Mouse (Mus musculus): ENCODE data around the gene Gm49366. TPM values are rescaled to one million over a fixed set of nuclear protein-coding genes. Genes with fewer than 3 reads are reported as not detected.
"Not testable (repeated sequence)": the region's sequence is repeated elsewhere in the genome, so short reads cannot be mapped to it uniquely, and the experiment has no call there.

Gene Gm49366
- polyA plus RNA-seq, 1 experiment = not detected

DNA sequence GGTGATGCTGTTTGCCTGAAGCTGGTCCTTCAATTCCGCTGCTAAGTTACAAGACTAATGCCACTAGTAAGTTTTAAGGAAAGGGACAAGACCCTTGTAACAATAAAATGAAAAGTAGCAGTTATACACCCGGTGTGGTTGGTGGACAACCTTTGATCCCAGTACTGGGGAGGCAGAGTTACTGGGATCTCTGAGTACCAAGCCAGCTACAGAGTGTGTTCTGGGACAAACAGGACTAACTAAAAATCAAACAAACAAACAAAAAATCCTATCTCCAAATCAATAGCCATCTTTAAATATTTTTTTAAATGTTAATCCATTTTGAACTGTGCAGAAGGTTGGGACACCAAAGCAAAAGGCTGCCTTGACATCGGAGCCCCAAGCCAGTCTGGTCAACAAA lies 28.5 kb upstream of the Gm49366 start:
- whole genome bisulfite sequencing = 67% methylated on average over 3 of the region's 3 CpGs
- H3K4me1 ChIP-seq (ENCODE audit: control insufficient read depth, insufficient read depth, low read length) = peaks cover 12% of the 10 kb centered on the region
- TF ChIP-seq POLR2A (IDR thresholded peaks at IDR 0.05; ENCODE audit: insufficient read depth, low read depth, low read length) (no peak), CTCF (IDR thresholded peaks at IDR 0.05; ENCODE audit: insufficient read depth, low read depth, low read length) (no peak)
- H3K27ac ChIP-seq (ENCODE audit: insufficient read depth, low read depth, low read length) = no peak overlapping the region
- 0 out of 2 replicates have a peak overlapping the region, but pooled peaks have one; percentile 52 for H3K4me3 ChIP-seq (ENCODE audit: insufficient read depth, low read depth, low read length)

DNA sequence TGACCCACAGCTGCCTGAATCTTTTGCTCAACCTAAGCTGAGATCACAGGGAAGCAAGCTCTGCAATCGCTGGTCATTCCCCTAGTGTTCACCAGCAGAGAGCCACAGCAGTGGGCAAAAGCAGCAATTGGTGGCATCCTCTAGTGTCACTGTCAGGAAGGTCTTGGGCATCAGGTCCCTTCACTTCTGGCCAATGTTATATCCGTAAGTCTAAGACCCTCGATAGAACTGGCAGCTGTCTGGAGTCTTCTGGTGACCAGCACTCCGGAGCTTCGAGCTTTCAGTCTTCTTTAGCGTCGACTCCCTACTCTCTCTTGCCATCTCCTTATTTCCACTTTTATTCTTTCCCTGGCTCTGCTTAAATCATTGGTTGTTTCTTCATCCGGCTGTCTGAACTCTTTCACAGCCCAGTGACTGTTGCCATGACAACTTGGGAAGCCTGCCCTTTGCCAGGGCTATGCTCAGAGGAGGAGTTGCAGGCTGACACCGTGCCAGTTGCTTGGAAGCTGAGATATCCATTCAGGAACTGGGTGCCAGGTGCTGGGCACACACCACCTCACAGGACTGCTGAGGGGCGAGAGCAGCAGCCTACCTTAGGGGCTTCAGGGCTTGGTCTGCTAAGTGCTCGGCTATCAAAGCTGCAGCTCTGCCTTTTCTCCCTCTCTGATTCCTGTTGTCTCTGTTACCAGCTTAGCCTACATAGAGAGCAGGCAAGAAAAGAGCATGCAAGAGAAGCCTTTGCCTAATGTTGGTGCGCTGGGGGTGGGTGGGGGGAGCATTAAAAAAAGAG lies 27.3 kb upstream of the Gm49366 start:
- Histone ChIP-seq H3K4me1 (ENCODE audit: control insufficient read depth, insufficient read depth, low read length) (peaks cover 12% of the 10 kb centered on the region), H3K27ac (ENCODE audit: insufficient read depth, low read depth, low read length) (peak overlapping the region; percentile 34), H3K4me3 (ENCODE audit: insufficient read depth, low read depth, low read length) (no peak overlapping the region)
- no peak for TF ChIP-seq POLR2A (IDR thresholded peaks at IDR 0.05; ENCODE audit: insufficient read depth, low read depth, low read length)
- no peak for TF ChIP-seq CTCF (IDR thresholded peaks at IDR 0.05; ENCODE audit: insufficient read depth, low read depth, low read length)
- 10% methylated on average over 12 of the region's 12 CpGs for WGBS

DNA sequence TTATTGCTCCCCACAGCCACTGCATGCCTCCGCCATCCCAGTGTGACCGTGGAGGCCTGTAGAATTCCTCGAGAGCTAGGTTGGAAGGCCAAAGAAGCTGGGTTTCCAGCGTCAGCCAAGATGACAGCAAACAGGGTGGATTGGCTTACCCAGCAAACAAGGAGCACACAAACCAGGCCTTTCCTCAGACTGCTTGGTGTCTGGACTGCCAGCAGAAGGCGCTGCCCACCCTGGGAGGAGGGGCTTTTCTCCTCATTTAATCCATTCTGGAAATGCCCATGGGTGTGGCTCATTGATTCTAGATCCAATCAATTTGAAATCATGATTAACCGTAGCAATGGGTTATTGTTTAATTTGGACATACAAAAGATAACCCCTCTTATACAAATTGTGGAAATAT lies 25.6 kb upstream of the Gm49366 start:
- H3K4me1 ChIP-seq (ENCODE audit: control insufficient read depth, insufficient read depth, low read length) = peaks cover 12% of the 10 kb centered on the region
- H3K4me3 ChIP-seq (ENCODE audit: insufficient read depth, low read depth, low read length) = no peak overlapping the region
- TF ChIP-seq POLR2A (IDR thresholded peaks at IDR 0.05; ENCODE audit: insufficient read depth, low read depth, low read length) (no peak), CTCF (IDR thresholded peaks at IDR 0.05; ENCODE audit: insufficient read depth, low read depth, low read length) (no peak)
- H3K27ac ChIP-seq (ENCODE audit: insufficient read depth, low read depth, low read length) = no peak overlapping the region
- 65% methylated on average over 6 of the region's 6 CpGs for WGBS

DNA sequence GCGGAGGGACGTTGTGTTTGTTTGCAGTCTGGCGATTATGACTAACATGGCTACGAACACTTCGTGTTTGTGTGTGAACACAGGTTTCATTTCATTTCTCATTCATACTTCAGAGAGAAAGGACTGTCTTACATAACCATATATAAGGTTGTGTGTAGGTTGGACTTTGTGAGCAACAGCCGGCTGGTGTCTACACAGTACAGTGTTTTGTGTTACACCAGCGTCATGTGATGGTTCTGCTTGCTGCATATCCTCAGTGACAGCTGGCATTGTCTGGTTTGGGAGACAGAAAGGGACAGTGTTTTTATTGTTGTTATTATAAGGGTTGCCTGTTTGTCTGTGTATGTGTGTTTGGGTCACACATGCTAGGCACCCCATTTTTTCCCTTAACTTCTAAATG lies 25.0 kb upstream of the Gm49366 start:
- WGBS = 87% methylated on average over 7 of the region's 7 CpGs
- no peak overlapping the region for H3K4me3 ChIP-seq (ENCODE audit: insufficient read depth, low read depth, low read length)
- TF ChIP-seq CTCF (IDR thresholded peaks at IDR 0.05; ENCODE audit: insufficient read depth, low read depth, low read length) (no peak), POLR2A (IDR thresholded peaks at IDR 0.05; ENCODE audit: insufficient read depth, low read depth, low read length) (no peak)
- peaks cover 12% of the 10 kb centered on the region for H3K4me1 ChIP-seq (ENCODE audit: control insufficient read depth, insufficient read depth, low read length)
- no peak overlapping the region for H3K27ac ChIP-seq (ENCODE audit: insufficient read depth, low read depth, low read length)

DNA sequence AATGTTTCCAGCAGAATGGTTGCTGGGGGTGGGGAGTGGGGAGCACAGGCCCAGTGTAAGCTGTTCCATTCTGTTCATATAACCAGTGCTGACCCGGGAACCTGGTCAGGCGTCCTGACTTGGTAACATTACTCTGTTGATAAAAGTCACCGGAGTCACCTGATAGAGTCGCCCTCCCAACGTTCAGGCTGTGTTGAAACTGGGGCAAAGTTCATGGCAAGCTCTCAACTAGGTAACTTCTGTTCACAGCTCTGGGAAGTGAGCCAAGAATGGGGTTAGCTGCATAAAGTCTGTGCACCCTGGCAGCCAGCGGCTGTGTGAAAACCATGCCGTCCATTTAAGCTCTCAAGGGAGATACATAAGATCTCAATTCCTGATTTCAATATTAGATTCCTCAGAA lies 18.2 kb upstream of the Gm49366 start:
- H3K4me3 ChIP-seq (ENCODE audit: insufficient read depth, low read depth, low read length); H3K27ac ChIP-seq (ENCODE audit: insufficient read depth, low read depth, low read length); H3K4me1 ChIP-seq (ENCODE audit: control insufficient read depth, insufficient read depth, low read length): not testable (repeated sequence)
- WGBS = 25% methylated on average over 7 of the region's 7 CpGs

DNA sequence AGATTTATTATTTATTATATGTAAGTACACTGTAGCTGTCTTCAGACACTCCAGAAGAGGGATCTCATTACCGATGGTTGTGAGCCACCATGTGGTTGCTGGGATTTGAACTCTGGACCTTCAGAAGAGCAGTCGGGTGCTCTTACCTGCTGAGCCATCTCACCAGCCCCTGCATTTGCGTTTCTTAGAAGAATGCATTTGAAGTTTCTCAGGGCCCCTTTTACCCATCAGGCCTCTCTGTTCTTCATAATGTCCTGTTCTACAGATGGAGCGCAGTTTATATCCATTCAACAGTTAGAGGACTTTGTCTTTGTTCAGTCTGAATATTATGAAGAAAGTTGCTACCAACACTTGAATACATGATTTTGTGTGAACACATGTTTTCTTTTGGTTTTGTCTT lies 16.5 kb upstream of the Gm49366 start:
- 94% methylated on average over 4 of the region's 4 CpGs for WGBS
- H3K4me3 ChIP-seq (ENCODE audit: insufficient read depth, low read depth, low read length); H3K27ac ChIP-seq (ENCODE audit: insufficient read depth, low read depth, low read length); H3K4me1 ChIP-seq (ENCODE audit: control insufficient read depth, insufficient read depth, low read length): not testable (repeated sequence)

DNA sequence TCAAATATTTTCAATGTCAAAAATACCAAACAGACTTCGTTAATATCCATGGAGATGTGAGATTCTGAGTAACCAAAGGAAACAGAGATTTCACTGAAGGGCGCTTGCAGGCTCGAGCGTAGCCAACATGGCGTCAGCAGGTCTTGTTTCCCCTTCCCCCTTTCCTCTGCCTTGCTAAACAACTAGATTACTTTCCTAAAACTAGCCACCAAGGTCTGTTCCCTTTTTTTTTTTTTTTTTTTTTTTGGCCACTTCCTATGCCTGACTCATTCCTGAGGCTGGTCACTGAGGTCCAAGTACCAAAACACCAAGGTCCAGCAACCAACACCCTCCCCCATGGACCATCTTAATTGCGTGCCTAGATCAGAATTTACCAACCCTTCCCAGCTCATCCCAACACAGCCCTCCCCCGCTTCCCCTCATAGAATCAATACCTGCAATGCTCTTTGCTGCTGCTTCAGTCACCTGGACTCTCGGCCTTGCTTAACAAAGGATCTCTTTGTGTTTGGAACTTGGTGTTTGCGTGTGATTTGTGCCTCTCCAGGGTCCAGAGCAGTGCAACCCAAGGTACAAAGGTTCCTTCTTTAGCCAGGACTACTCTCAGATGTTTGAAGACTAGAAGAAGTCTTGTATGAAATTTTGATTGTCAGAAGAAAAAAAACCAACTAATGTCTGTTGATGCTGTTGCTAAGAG lies 15.5 kb upstream of the Gm49366 start:
- TF ChIP-seq CTCF (IDR thresholded peaks at IDR 0.05; ENCODE audit: insufficient read depth, low read depth, low read length) (no peak), POLR2A (IDR thresholded peaks at IDR 0.05; ENCODE audit: insufficient read depth, low read depth, low read length) (no peak)
- H3K27ac ChIP-seq (ENCODE audit: insufficient read depth, low read depth, low read length) = no peak overlapping the region
- H3K4me1 ChIP-seq (ENCODE audit: control insufficient read depth, insufficient read depth, low read length) = no peaks in the 10 kb centered on the region
- no peak overlapping the region for H3K4me3 ChIP-seq (ENCODE audit: insufficient read depth, low read depth, low read length)
- WGBS = 88% methylated on average over 9 of the region's 9 CpGs

GRCm38 (mm10) chr12:84025888-84026287 lies 12.8 kb upstream of the Gm49366 start:
- no peak overlapping the region for H3K4me3 ChIP-seq (ENCODE audit: insufficient read depth, low read depth, low read length)
- H3K4me1 ChIP-seq (ENCODE audit: control insufficient read depth, insufficient read depth, low read length) = no peaks in the 10 kb centered on the region
- TF ChIP-seq CTCF (IDR thresholded peaks at IDR 0.05; ENCODE audit: insufficient read depth, low read depth, low read length) = no peak
- TF ChIP-seq POLR2A (IDR thresholded peaks at IDR 0.05; ENCODE audit: insufficient read depth, low read depth, low read length) = no peak
- no peak overlapping the region for H3K27ac ChIP-seq (ENCODE audit: insufficient read depth, low read depth, low read length)
- 86% methylated on average over 7 of the region's 7 CpGs for WGBS

- H3K4me1 ChIP-seq (ENCODE audit: control insufficient read depth, insufficient read depth, low read length); H3K27ac ChIP-seq (ENCODE audit: insufficient read depth, low read depth, low read length); H3K4me3 ChIP-seq (ENCODE audit: insufficient read depth, low read depth, low read length): not testable (repeated sequence)
- WGBS = 59% methylated on average over 3 of the region's 3 CpGs
These were observed 10.4 kb upstream of the Gm49366 start for GRCm38 (mm10) chr12:84028328-84028727.

DNA sequence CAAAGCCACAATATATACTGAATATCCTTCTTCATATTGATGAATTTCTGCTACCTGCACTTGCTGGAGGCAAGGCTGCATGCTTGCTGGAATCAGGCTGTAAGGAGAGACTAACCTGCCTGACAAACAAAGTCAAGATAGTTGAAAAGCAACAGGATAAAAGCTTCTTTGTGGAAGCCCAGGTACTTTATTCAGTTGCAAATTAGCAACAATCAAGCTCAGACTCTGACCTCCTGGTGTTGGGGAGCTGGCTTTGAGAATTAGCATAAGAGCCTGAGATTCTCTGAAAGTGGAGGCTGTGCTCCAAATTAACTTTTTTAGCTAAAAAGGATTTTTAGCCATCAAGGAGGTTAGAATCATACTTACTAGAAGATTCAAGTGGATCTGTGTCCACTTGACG lies 9.7 kb upstream of the Gm49366 start:
- 98% methylated on average over 1 of the region's 1 CpGs for WGBS
- not testable (repeated sequence) for H3K4me1 ChIP-seq (ENCODE audit: control insufficient read depth, insufficient read depth, low read length); H3K27ac ChIP-seq (ENCODE audit: insufficient read depth, low read depth, low read length); H3K4me3 ChIP-seq (ENCODE audit: insufficient read depth, low read depth, low read length)

Data from olfactory bulb, adult 2 months (tissue).